Mouse (Mus musculus) CH12.LX (cell line): ENCODE measurements around the gene Apobec3. TPM values are rescaled to one million over a fixed set of nuclear protein-coding genes. Genes with fewer than 3 reads are reported as not detected.
A peak's percentile ranks its signal among the peaks of the same experiment; 100 is the strongest.

Experiments used
- DNase-seq: peaks from one replicate; pipeline ENCODE4 v3.0.0-alpha.2; 2013; ENCODE audit errors: extremely low read depth
- H3K27ac ChIP-seq: 2 replicates; pipeline ENCODE4 v1.5.1; 2012; ENCODE audit warnings: low read depth, mild to moderate bottlenecking, control low read depth, moderate library complexity; ENCODE audit not compliant: insufficient read depth
- H3K27me3 ChIP-seq: replicated peaks from 2 replicates; pipeline ENCODE3; 2012; ENCODE audit warnings: inconsistent platforms
- H3K36me3 ChIP-seq, 2 experiments: replicated peaks in 1 of 2; 2 replicates each; pipeline versions ENCODE3 to v1.6.1; 2012; ENCODE audit warnings: inconsistent platforms in 1 of 2, low read length in 1 of 2, mild to moderate bottlenecking in 1 of 2, mixed read lengths in 1 of 2, moderate library complexity in 1 of 2; ENCODE audit not compliant: control insufficient read depth in 1 of 2, insufficient read depth in 1 of 2
- H3K4me1 ChIP-seq, 2 experiments: 2 replicates each; pipeline ENCODE4 v1.6.1; 2012; ENCODE audit warnings: inconsistent platforms in 1 of 2, moderate library complexity in 1 of 2; ENCODE audit not compliant: insufficient read depth in 2 of 2, control insufficient read depth in 1 of 2
- H3K4me2 ChIP-seq: 2 replicates; pipeline ENCODE4 v1.6.1; 2012; ENCODE audit warnings: low read depth, mild to moderate bottlenecking, control low read depth; ENCODE audit not compliant: poor library complexity, insufficient read depth, severe bottlenecking
- H3K4me3 ChIP-seq, 3 experiments: fragments of 150-350 bp in 1 of 3; sonication (generic) in 1 of 3; replicated peaks in 1 of 3; 2 replicates each; pipeline versions ENCODE3 to v1.5.1; 2011 to 2012; ENCODE audit warnings: low read depth in 2 of 3, low read length in 2 of 3, mild to moderate bottlenecking in 2 of 3, moderate library complexity in 2 of 3, control low read depth in 1 of 3, improper control_type of control experiment in 1 of 3, inconsistent platforms in 1 of 3, mixed read lengths in 1 of 3; ENCODE audit not compliant: poor library complexity in 1 of 3
- H3K79me2 ChIP-seq: replicated peaks from 2 replicates; pipeline ENCODE4 v1.6.1; 2012; ENCODE audit warnings: mild to moderate bottlenecking, moderate library complexity; ENCODE audit not compliant: control insufficient read depth, poor library complexity, insufficient read depth, severe bottlenecking; ENCODE audit errors: extremely low read depth
- H3K9ac ChIP-seq: 2 replicates; pipeline ENCODE4 v1.6.1; 2012; ENCODE audit warnings: low read depth, mild to moderate bottlenecking, control low read depth, moderate library complexity; ENCODE audit not compliant: insufficient read depth
- H3K9me3 ChIP-seq: replicated peaks from 2 replicates; pipeline ENCODE3; 2012; ENCODE audit warnings: low read length, inconsistent platforms, mixed read lengths
- CHD1 ChIP-seq: IDR thresholded peaks from 2 replicates; pipeline ENCODE4 v1.6.1; 2012; ENCODE audit warnings: low read depth, low read length, improper control_type of control experiment, inconsistent platforms
- CHD2 ChIP-seq: IDR thresholded peaks from 2 replicates; pipeline ENCODE4 v1.6.1; 2011; ENCODE audit warnings: low read length, improper control_type of control experiment
- CTCF ChIP-seq, 2 experiments: IDR thresholded peaks in 1 of 2; conservative IDR thresholded peaks in 1 of 2; 2 replicates each; pipeline ENCODE4 v1.5.1; 2011 to 2012; ENCODE audit warnings: low read depth in 2 of 2, low read length in 2 of 2, improper control_type of control experiment in 1 of 2, inconsistent platforms in 1 of 2, mild to moderate bottlenecking in 1 of 2, moderate library complexity in 1 of 2
- E2F4 ChIP-seq: IDR thresholded peaks from 2 replicates; pipeline ENCODE4 v1.6.1; 2011; ENCODE audit warnings: low read depth, low read length, improper control_type of control experiment; ENCODE audit not compliant: insufficient replicate concordance
- ELF1 ChIP-seq: IDR thresholded peaks from 2 replicates; pipeline ENCODE4 v1.6.1; 2014; ENCODE audit warnings: low read depth, mild to moderate bottlenecking, inconsistent platforms, low read length, improper control_type of control experiment
- ETS1 ChIP-seq: conservative IDR thresholded peaks from 2 replicates; pipeline ENCODE4 v1.6.1; 2012; ENCODE audit warnings: low read depth, mild to moderate bottlenecking, inconsistent platforms, low read length, improper control_type of control experiment, moderate library complexity
- GABPA ChIP-seq: IDR thresholded peaks from 2 replicates; pipeline ENCODE4 v1.6.1; 2012; ENCODE audit warnings: low read depth, low read length, improper control_type of control experiment, inconsistent platforms; ENCODE audit not compliant: insufficient replicate concordance
- HCFC1 ChIP-seq: IDR thresholded peaks from 2 replicates; pipeline ENCODE4 v1.6.1; 2012; ENCODE audit warnings: low read depth, mild to moderate bottlenecking, inconsistent platforms, low read length, improper control_type of control experiment
- JUN ChIP-seq: IDR thresholded peaks from 2 replicates; pipeline ENCODE4 v1.6.1; 2011; ENCODE audit warnings: low read depth, mild to moderate bottlenecking, low read length, improper control_type of control experiment, moderate library complexity; ENCODE audit not compliant: insufficient read depth
- JUND ChIP-seq: conservative IDR thresholded peaks from 2 replicates; pipeline ENCODE4 v1.6.1; 2011; ENCODE audit warnings: low read depth, low read length, improper control_type of control experiment
- KAT2A ChIP-seq: IDR thresholded peaks from 2 replicates; pipeline ENCODE4 v1.6.1; 2012; ENCODE audit warnings: low read length, improper control_type of control experiment, inconsistent platforms; ENCODE audit not compliant: insufficient replicate concordance
- MAFK ChIP-seq: IDR thresholded peaks from 2 replicates; pipeline ENCODE4 v1.6.1; 2011; ENCODE audit warnings: low read length, improper control_type of control experiment; ENCODE audit not compliant: insufficient replicate concordance
- MAX ChIP-seq: IDR thresholded peaks from 2 replicates; pipeline ENCODE4 v1.6.1; 2011; ENCODE audit warnings: low read length, improper control_type of control experiment
- MEF2A ChIP-seq: IDR thresholded peaks from 2 replicates; pipeline ENCODE4 v1.6.1; 2014; ENCODE audit warnings: low read depth, mild to moderate bottlenecking, inconsistent platforms, low read length, improper control_type of control experiment, borderline replicate concordance
- MXI1 ChIP-seq: IDR thresholded peaks from 2 replicates; pipeline ENCODE4 v1.6.1; 2011; ENCODE audit warnings: mild to moderate bottlenecking, low read depth, low read length, improper control_type of control experiment
- MYC ChIP-seq: IDR thresholded peaks from 2 replicates; pipeline ENCODE4 v1.6.1; 2011; ENCODE audit warnings: low read depth, mild to moderate bottlenecking, improper control_type of control experiment, low read length
- NELFE ChIP-seq: IDR thresholded peaks from 2 replicates; pipeline ENCODE4 v1.6.1; 2011; ENCODE audit warnings: low read depth, low read length, improper control_type of control experiment
- NRF1 ChIP-seq: IDR thresholded peaks from 2 replicates; pipeline ENCODE4 v1.6.1; 2014; ENCODE audit warnings: low read depth, mild to moderate bottlenecking, inconsistent platforms, low read length, improper control_type of control experiment, moderate library complexity
- PAX5 ChIP-seq: IDR thresholded peaks from 2 replicates; pipeline ENCODE4 v1.6.1; 2012; ENCODE audit warnings: low read length, inconsistent platforms, mixed read lengths
- POLR2A ChIP-seq: IDR thresholded peaks from 2 replicates; pipeline ENCODE4 v1.6.1; 2011; ENCODE audit warnings: low read depth, mild to moderate bottlenecking, improper control_type of control experiment, low read length
- POLR2AphosphoS2 ChIP-seq: IDR thresholded peaks from 2 replicates; pipeline ENCODE4 v1.6.1; 2011; ENCODE audit warnings: low read depth, low read length, improper control_type of control experiment
- RAD21 ChIP-seq: IDR thresholded peaks from 2 replicates; pipeline ENCODE4 v1.6.1; 2011; ENCODE audit warnings: low read depth, mild to moderate bottlenecking, low read length, improper control_type of control experiment, moderate library complexity
- RCOR1 ChIP-seq: conservative IDR thresholded peaks from 2 replicates; pipeline ENCODE4 v1.6.1; 2012; ENCODE audit warnings: low read depth, mild to moderate bottlenecking, inconsistent platforms, low read length, improper control_type of control experiment
- SIN3A ChIP-seq: IDR thresholded peaks from 2 replicates; pipeline ENCODE4 v1.6.1; 2012; ENCODE audit warnings: low read length, improper control_type of control experiment, inconsistent platforms
- SMC3 ChIP-seq: IDR thresholded peaks from 2 replicates; pipeline ENCODE4 v1.6.1; 2011; ENCODE audit warnings: low read depth, low read length, improper control_type of control experiment
- TBP ChIP-seq: conservative IDR thresholded peaks from 2 replicates; pipeline ENCODE4 v1.6.1; 2011; ENCODE audit warnings: low read depth, low read length, improper control_type of control experiment
- TCF12 ChIP-seq: IDR thresholded peaks from 2 replicates; pipeline ENCODE4 v1.6.1; 2014; ENCODE audit warnings: low read depth, mild to moderate bottlenecking, inconsistent platforms, low read length, improper control_type of control experiment
- UBTF ChIP-seq: IDR thresholded peaks from 2 replicates; pipeline ENCODE4 v1.6.1; 2012; ENCODE audit warnings: low read depth, mild to moderate bottlenecking, inconsistent platforms, low read length, improper control_type of control experiment, moderate library complexity
- USF1 ChIP-seq: IDR thresholded peaks from 2 replicates; pipeline ENCODE4 v1.6.1; 2014; ENCODE audit warnings: low read depth, mild to moderate bottlenecking, inconsistent platforms, low read length, improper control_type of control experiment
- USF2 ChIP-seq: conservative IDR thresholded peaks from 2 replicates; pipeline ENCODE4 v1.6.1; 2011; ENCODE audit warnings: low read depth, low read length, improper control_type of control experiment
- ZC3H11A ChIP-seq: IDR thresholded peaks from 2 replicates; pipeline ENCODE4 v1.6.1; 2012; ENCODE audit warnings: low read depth, mild to moderate bottlenecking, inconsistent platforms, low read length, improper control_type of control experiment
- ZKSCAN1 ChIP-seq: IDR thresholded peaks from 2 replicates; pipeline ENCODE4 v1.6.1; 2012; ENCODE audit warnings: low read depth, inconsistent platforms, low read length, improper control_type of control experiment, borderline replicate concordance
- dilution Hi-C: fragments of 300-500 bp; cut with MboI; formaldehyde crosslinking; loops from 2 replicates; pipeline ENCODE4 v1.14.3; 2020; ENCODE audit warnings: low sequenced_read_pairs; ENCODE audit not compliant: extremely low pct_unique_long_range_greater_than_20kb, extremely low pct_ligation_motif_present
- in situ Hi-C: fragments of 300-500 bp; cut with MboI; formaldehyde crosslinking; loops from 3 replicates; pipeline ENCODE4 v1.14.3; 2019; ENCODE audit warnings: low sequenced_read_pairs, low pct_ligation_motif_present, low pct_unique_long_range_greater_than_20kb, mixed read lengths
- polyA plus RNA-seq: library from polyadenylated mRNA; unstranded; fragments of >175 nt; gene quantifications from 2 replicates; pipeline ENCODE4 v1.2.1, GENCODE M21; 2012; ENCODE audit warnings: low read depth; ENCODE audit not compliant: insufficient read length
- total RNA-seq, 2 experiments: library from RNA; depleted of rRNA; stranded (reverse); fragments of 300-350 nt in 1 of 2; fragments of >200 nt in 1 of 2; gene quantifications; 2 replicates each; pipeline ENCODE4 v1.2.3; 2012 to 2014

Apobec3 gene
- total and polyA plus RNA-seq, 3 experiments: 3.9 to 94.3 (median 10.4) TPM

DNA sequence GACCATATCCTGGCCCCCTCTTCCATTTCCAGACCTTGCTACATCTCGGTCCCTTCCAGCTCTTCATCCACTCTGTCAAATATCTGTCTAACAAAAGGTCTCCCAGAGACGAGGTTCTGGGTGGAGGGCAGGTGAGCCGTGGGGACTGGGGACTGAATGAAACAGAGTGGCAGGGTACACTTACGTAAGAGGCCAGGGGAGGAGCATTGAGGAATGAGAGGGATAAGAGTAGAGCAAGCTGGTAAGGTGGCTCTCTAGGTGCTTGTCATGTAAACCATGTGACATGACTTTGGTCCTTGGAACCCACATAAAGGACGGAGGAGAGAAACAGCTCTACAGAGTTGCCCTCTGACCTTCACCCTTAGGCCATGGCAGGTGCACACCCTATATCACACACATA, 7.5 kb downstream of the Apobec3 start:
- Histone ChIP-seq H3K79me2 (no peaks in the 10 kb centered on the region), H3K9me3 (peaks cover 41% of the 10 kb centered on the region), H3K4me3 (no peak overlapping the region), H3K27me3 (no peaks in the 10 kb centered on the region), H3K9ac (no peak overlapping the region), H3K4me2 (no peak overlapping the region), H3K4me1 (peaks cover 18 to 53% of the 10 kb centered on the region in 2 experiments), H3K36me3 (peaks cover 0 to 6% of the 10 kb centered on the region in 2 experiments), H3K27ac (0 out of 2 replicates have a peak overlapping the region, but pooled peaks have one; percentile 4)
- DNase-seq: no peak
- dilution Hi-C loops (no loop called here), in situ Hi-C loops (no loop called here)
- TF ChIP-seq TCF12: no peak
- TF ChIP-seq ETS1: no peak
- no peak for TF ChIP-seq RAD21
- TF ChIP-seq ZKSCAN1: no peak
- no peak for TF ChIP-seq NELFE
- TF ChIP-seq CHD1: no peak
- TF ChIP-seq USF2: no peak
- no peak for TF ChIP-seq POLR2A
- TF ChIP-seq MYC: no peak
- TF ChIP-seq RCOR1: no peak

DNA sequence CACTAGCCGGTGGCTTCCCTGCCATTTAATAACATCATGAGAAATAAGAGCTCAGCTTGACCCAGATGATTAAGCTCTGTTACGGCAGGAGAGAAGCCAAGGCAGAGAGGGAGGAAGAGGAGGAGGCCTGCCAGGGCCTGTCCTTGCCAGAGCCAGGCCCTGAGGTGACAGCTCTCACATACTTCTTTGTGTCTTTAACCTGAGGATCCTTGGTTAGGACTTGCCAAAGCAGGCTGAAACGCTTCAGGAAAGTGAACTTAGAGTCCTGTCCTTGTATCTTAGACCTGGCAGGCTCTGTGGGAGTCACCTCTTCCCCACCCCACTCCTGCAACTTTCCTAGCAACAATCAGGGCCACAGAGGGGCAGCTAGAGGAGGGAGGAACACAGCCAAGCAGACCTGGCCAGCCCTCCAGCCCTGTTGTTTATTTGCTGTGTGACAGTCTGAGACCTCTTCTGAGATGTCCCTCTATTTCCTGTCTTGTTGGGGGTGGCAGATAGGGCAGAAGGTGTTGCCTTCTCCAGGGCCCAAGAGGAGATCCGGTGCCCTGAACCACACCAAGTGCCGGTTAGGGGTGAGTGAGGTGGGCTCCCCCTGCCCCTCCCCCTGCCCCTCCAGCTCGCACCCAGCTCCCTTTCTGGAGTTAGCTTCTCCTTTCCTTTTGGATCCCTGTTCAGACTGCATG, 8.5 kb downstream of the Apobec3 start:
- peak overlapping the region; percentile 80 for H3K9ac ChIP-seq
- dilution Hi-C loops: no loop called here
- peaks cover 18 to 58% of the 10 kb centered on the region in 2 experiments for H3K4me1 ChIP-seq
- peak; percentile 44 for DNase-seq
- peaks cover 0 to 10% of the 10 kb centered on the region in 2 experiments for H3K36me3 ChIP-seq
- peak overlapping the region; percentile 98 for H3K27ac ChIP-seq
- peak overlapping the region in 2 of 3 experiments; percentile 27 to 47 for H3K4me3 ChIP-seq
- no peaks in the 10 kb centered on the region for H3K79me2 ChIP-seq
- H3K27me3 ChIP-seq: no peaks in the 10 kb centered on the region
- in situ Hi-C loops: no loop called here
- H3K4me2 ChIP-seq: peak overlapping the region; percentile 60
- peaks cover 33% of the 10 kb centered on the region for H3K9me3 ChIP-seq
- no peak for TF ChIP-seq MXI1
- TF ChIP-seq TCF12: no peak; the same call in 1 of the 2 replicates
- TF ChIP-seq MEF2A: peak; percentile 16; the same call in 1 of the 2 replicates
- TF ChIP-seq JUND: no peak
- TF ChIP-seq KAT2A: no peak
- TF ChIP-seq NRF1: no peak
- no peak for TF ChIP-seq CHD2
- TF ChIP-seq SIN3A: no peak
- TF ChIP-seq POLR2AphosphoS2: no peak
- no peak for TF ChIP-seq E2F4
- no peak for TF ChIP-seq USF2
- no peak for TF ChIP-seq ETS1
- no peak for TF ChIP-seq PAX5
- no peak for TF ChIP-seq NELFE
- TF ChIP-seq TBP: no peak
- no peak for TF ChIP-seq JUN
- TF ChIP-seq MAFK: no peak
- no peak for TF ChIP-seq CTCF (conservative IDR thresholded peaks at IDR 0.05 in 1 of 2, IDR thresholded peaks at IDR 0.05 in 1 of 2; ENCODE audit: low read depth in 2 of 2, low read length in 2 of 2)
- no peak for TF ChIP-seq MYC
- TF ChIP-seq GABPA: no peak
- TF ChIP-seq ZKSCAN1: no peak
- no peak for TF ChIP-seq ELF1
- no peak for TF ChIP-seq RCOR1
- TF ChIP-seq HCFC1: 0 out of 2 replicates have a peak, but pooled peaks have one; percentile 4
- TF ChIP-seq SMC3: no peak
- no peak for TF ChIP-seq MAX
- TF ChIP-seq USF1: no peak
- no peak for TF ChIP-seq ZC3H11A
- TF ChIP-seq UBTF: no peak
